Mouse (Mus musculus) CH12.LX (cell line): ENCODE data around the gene Cdyl.

Source experiments
- CHD1 ChIP-seq: IDR thresholded peaks from 2 replicates; pipeline ENCODE4 v1.6.1; 2012; ENCODE audit warnings: low read depth, low read length, improper control_type of control experiment, inconsistent platforms
- CTCF ChIP-seq, 2 experiments: IDR thresholded peaks in 1 of 2; conservative IDR thresholded peaks in 1 of 2; 2 replicates each; pipeline ENCODE4 v1.5.1; 2011 to 2012; ENCODE audit warnings: low read depth in 2 of 2, low read length in 2 of 2, improper control_type of control experiment in 1 of 2, inconsistent platforms in 1 of 2, mild to moderate bottlenecking in 1 of 2, moderate library complexity in 1 of 2
- E2F4 ChIP-seq: IDR thresholded peaks from 2 replicates; pipeline ENCODE4 v1.6.1; 2011; ENCODE audit warnings: low read depth, low read length, improper control_type of control experiment; ENCODE audit not compliant: insufficient replicate concordance
- ELF1 ChIP-seq: IDR thresholded peaks from 2 replicates; pipeline ENCODE4 v1.6.1; 2014; ENCODE audit warnings: low read depth, mild to moderate bottlenecking, inconsistent platforms, low read length, improper control_type of control experiment
- EP300 ChIP-seq: IDR thresholded peaks from 2 replicates; pipeline ENCODE4 v1.6.1; 2011; ENCODE audit warnings: low read length, improper control_type of control experiment
- ETS1 ChIP-seq: conservative IDR thresholded peaks from 2 replicates; pipeline ENCODE4 v1.6.1; 2012; ENCODE audit warnings: low read depth, mild to moderate bottlenecking, inconsistent platforms, low read length, improper control_type of control experiment, moderate library complexity
- MAX ChIP-seq: IDR thresholded peaks from 2 replicates; pipeline ENCODE4 v1.6.1; 2011; ENCODE audit warnings: low read length, improper control_type of control experiment
- MAZ ChIP-seq: IDR thresholded peaks from 2 replicates; pipeline ENCODE4 v1.6.1; 2012; ENCODE audit warnings: low read depth, mild to moderate bottlenecking, inconsistent platforms, low read length, improper control_type of control experiment, moderate library complexity
- MYC ChIP-seq: IDR thresholded peaks from 2 replicates; pipeline ENCODE4 v1.6.1; 2011; ENCODE audit warnings: low read depth, mild to moderate bottlenecking, improper control_type of control experiment, low read length
- RAD21 ChIP-seq: IDR thresholded peaks from 2 replicates; pipeline ENCODE4 v1.6.1; 2011; ENCODE audit warnings: low read depth, mild to moderate bottlenecking, low read length, improper control_type of control experiment, moderate library complexity
- RCOR1 ChIP-seq: conservative IDR thresholded peaks from 2 replicates; pipeline ENCODE4 v1.6.1; 2012; ENCODE audit warnings: low read depth, mild to moderate bottlenecking, inconsistent platforms, low read length, improper control_type of control experiment
- UBTF ChIP-seq: IDR thresholded peaks from 2 replicates; pipeline ENCODE4 v1.6.1; 2012; ENCODE audit warnings: low read depth, mild to moderate bottlenecking, inconsistent platforms, low read length, improper control_type of control experiment, moderate library complexity
- ZKSCAN1 ChIP-seq: IDR thresholded peaks from 2 replicates; pipeline ENCODE4 v1.6.1; 2012; ENCODE audit warnings: low read depth, inconsistent platforms, low read length, improper control_type of control experiment, borderline replicate concordance
- ZMIZ1 ChIP-seq: IDR thresholded peaks from 2 replicates; pipeline ENCODE4 v1.6.1; 2012; ENCODE audit warnings: low read depth, mild to moderate bottlenecking, inconsistent platforms, low read length, improper control_type of control experiment

DNA sequence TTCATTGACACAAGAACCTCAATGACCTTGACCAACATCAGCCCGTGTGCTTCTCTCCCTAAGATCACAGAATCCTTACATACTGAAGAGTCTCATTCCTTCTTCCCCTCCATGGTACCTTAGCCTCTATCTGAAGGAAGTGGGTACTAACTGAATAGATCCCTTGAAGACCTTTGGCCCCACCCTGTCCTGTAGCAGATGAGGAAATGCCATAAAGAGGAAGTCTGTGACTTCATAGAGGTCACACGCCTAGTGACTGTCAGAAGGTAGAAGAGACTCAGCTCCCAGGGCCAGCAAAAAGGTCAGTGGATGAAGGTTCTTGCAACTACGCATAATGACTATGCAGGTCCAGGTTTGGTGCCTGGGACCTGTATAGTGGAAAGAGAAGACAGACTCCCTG lies 5.8 kb downstream of the Cdyl start:
- TF ChIP-seq CTCF (conservative IDR thresholded peaks at IDR 0.05 in 1 of 2, IDR thresholded peaks at IDR 0.05 in 1 of 2; ENCODE audit: low read depth in 2 of 2, low read length in 2 of 2) (no peak), RAD21 (no peak), MAX (no peak), UBTF (no peak), E2F4 (no peak), MAZ (no peak), ZMIZ1 (no peak), EP300 (no peak), ETS1 (no peak), RCOR1 (no peak), MYC (no peak), ELF1 (peak; percentile 66), CHD1 (no peak), ZKSCAN1 (no peak)
